In genomic region chr9:52768056-52768455, GRCm38 (mm10) we compare ENCODE assay signal across 15 mouse cellular contexts.
A peak's percentile ranks its signal among the peaks of the same experiment; 100 is the strongest.
DNase-seq lines count a peak whose midpoint lies in the region; ATAC-seq and TF ChIP-seq lines count a peak whose summit lies in the region.
"Had no signal": no experiment of that assay in that cellular context is flagged by ENCODE, and none has a peak within 500 bp of the region (broad histone marks: within the 10 kb centered on the region; RNA-seq: fewer than 3 reads in every experiment).

No protein-coding gene starts in this region.

- H3K4me2 ChIP-seq in forebrain, embryonic 15.5 days (replicated peaks), result no peak overlapping the region
- no peak overlapping the region for H3K4me2 ChIP-seq in forebrain, embryonic 12.5 days
- H3K4me2 ChIP-seq in lung, embryonic 14.5 days, result no peak overlapping the region
- H3K4me2 ChIP-seq: heart, embryonic 13.5 days; hindbrain, embryonic 15.5 days had no signal

- no peaks in the 10 kb centered on the region for H3K27me3 ChIP-seq in forebrain, embryonic 15.5 days
- H3K27me3 ChIP-seq in forebrain, embryonic 12.5 days, result no peaks in the 10 kb centered on the region
- H3K27me3 ChIP-seq in lung, embryonic 14.5 days (ENCODE audit: insufficient read depth, low read length), result no peaks in the 10 kb centered on the region
- H3K27me3 ChIP-seq: heart, embryonic 13.5 days; hindbrain, embryonic 15.5 days had no signal

- H3K9ac ChIP-seq in forebrain, embryonic 15.5 days (replicated peaks), result no peak overlapping the region
- H3K9ac ChIP-seq in forebrain, embryonic 12.5 days, result no peak overlapping the region
- H3K9ac ChIP-seq in lung, embryonic 14.5 days, result no peak overlapping the region
- H3K9ac ChIP-seq: heart, embryonic 13.5 days; hindbrain, embryonic 15.5 days; liver, postnatal 0 days had no signal

- WGBS in forebrain, embryonic 15.5 days, result 64% methylated on average over 5 of the region's 5 CpGs
- 92% methylated on average over 5 of the region's 5 CpGs for WGBS in forebrain, embryonic 12.5 days
- 50% methylated on average over 5 of the region's 5 CpGs for WGBS in lung, embryonic 14.5 days
- WGBS in lung, adult 2 months, result 57% methylated on average over 5 of the region's 5 CpGs

- H3K4me3 ChIP-seq in forebrain, embryonic 15.5 days, result no peak overlapping the region
- no peak overlapping the region for H3K4me3 ChIP-seq in forebrain, embryonic 12.5 days (replicated peaks)
- H3K4me3 ChIP-seq in lung, embryonic 14.5 days (ENCODE audit: low read depth, low read length), result no peak overlapping the region
- H3K4me3 ChIP-seq in lung, adult 2 months (replicated peaks; ENCODE audit: extremely low read depth, low read depth, low read length), result no peak overlapping the region
- H3K4me3 ChIP-seq: heart, embryonic 13.5 days; hindbrain, embryonic 15.5 days; midbrain, embryonic 10.5 days had no signal

- 0 out of 2 replicates have a peak overlapping the region, but pooled peaks have one; percentile 15 for H3K27ac ChIP-seq in forebrain, embryonic 15.5 days (replicated peaks)
- H3K27ac ChIP-seq in forebrain, embryonic 12.5 days, result no peak overlapping the region
- H3K27ac ChIP-seq in lung, embryonic 14.5 days (ENCODE audit: low read depth), result no peak overlapping the region
- H3K27ac ChIP-seq: heart, embryonic 13.5 days; hindbrain, embryonic 15.5 days; midbrain, embryonic 10.5 days had no signal

- no peaks in the 10 kb centered on the region for H3K4me1 ChIP-seq in forebrain, embryonic 15.5 days
- no peaks in the 10 kb centered on the region for H3K4me1 ChIP-seq in forebrain, embryonic 12.5 days
- no peaks in the 10 kb centered on the region for H3K4me1 ChIP-seq in lung, embryonic 14.5 days (ENCODE audit: insufficient read depth)
- no peaks in the 10 kb centered on the region; the same call in 1 of the 2 replicates for H3K4me1 ChIP-seq in lung, adult 2 months (ENCODE audit: control insufficient read depth, insufficient read depth, low read length)
- H3K4me1 ChIP-seq: hindbrain, embryonic 15.5 days; midbrain, embryonic 10.5 days had no signal

- no peak for TF ChIP-seq POLR2A in lung, adult 2 months (IDR thresholded peaks at IDR 0.05; ENCODE audit: borderline replicate concordance, extremely low read depth, low read depth, low read length)

- no peak for ATAC-seq in forebrain, embryonic 15.5 days (replicated peaks)
- no peak for ATAC-seq in forebrain, embryonic 12.5 days (ENCODE audit: low FRiP score)
- no peak for ATAC-seq in lung, embryonic 14.5 days (ENCODE audit: insufficient read depth)
- ATAC-seq: liver, postnatal 0 days had no signal

- H3K9me3 ChIP-seq in forebrain, embryonic 15.5 days, result no peaks in the 10 kb centered on the region
- no peaks in the 10 kb centered on the region for H3K9me3 ChIP-seq in forebrain, embryonic 12.5 days
- no peaks in the 10 kb centered on the region for H3K9me3 ChIP-seq in lung, embryonic 14.5 days (ENCODE audit: low read depth, low read length)
- H3K9me3 ChIP-seq: heart, embryonic 13.5 days; hindbrain, embryonic 15.5 days; midbrain, embryonic 10.5 days had no signal

- DNase-seq in lung, embryonic 14.5 days, result peak; percentile 15
- no peak for DNase-seq in lung, adult 2 months
- DNase-seq in cerebellum, postnatal 14 days, result peak; percentile 43 to 61
- peak; percentile 4 for DNase-seq in lung, postnatal 25 days (ENCODE audit: low spot score)
- no peak for DNase-seq in adrenal gland, postnatal 14 days
- no peak for DNase-seq in gastrocnemius, postnatal 36 days
- DNase-seq: adrenal gland, postnatal 25 days; kidney, adult 8-10 months; liver, postnatal 0 days; thymus, adult 18-20 months had no signal

- TF ChIP-seq CTCF in lung, embryonic 14.5 days (IDR thresholded peaks at IDR 0.05; ENCODE audit: low read depth), result no peak
- no peak for TF ChIP-seq CTCF in lung, adult 2 months (IDR thresholded peaks at IDR 0.05; ENCODE audit: insufficient read depth, low read length)

- intact Hi-C loops in gastrocnemius, postnatal 36 days (cut with DNase I), result no loop called here

- no peaks in the 10 kb centered on the region for H3K36me3 ChIP-seq in forebrain, embryonic 15.5 days
- H3K36me3 ChIP-seq in forebrain, embryonic 12.5 days (replicated peaks), result no peaks in the 10 kb centered on the region
- no peaks in the 10 kb centered on the region for H3K36me3 ChIP-seq in lung, embryonic 14.5 days (ENCODE audit: insufficient read depth)
- H3K36me3 ChIP-seq: heart, embryonic 13.5 days; hindbrain, embryonic 15.5 days; midbrain, embryonic 10.5 days had no signal

Comparison
In these comparisons a context has a peak if more than half of its experiments do, and no peak if none do; other contexts are left out.
1. DNase-seq: peak in lung, embryonic 14.5 days (single experiment), cerebellum, postnatal 14 days (2 of 2) and lung, postnatal 25 days (single experiment); none in lung, adult 2 months (single experiment), adrenal gland, postnatal 14 days (single experiment) and gastrocnemius, postnatal 36 days (0 of 2).